Mouse (Mus musculus): ENCODE data around the gene Ilk. TPM values are rescaled to one million over a fixed set of nuclear protein-coding genes. Genes with fewer than 3 reads are reported as not detected.

Gene Ilk
- total and polyA plus RNA-seq, 3 experiments, result 32.4 to 51.1 (median 42.6) TPM

- H3K79me2 ChIP-seq (replicated peaks; ENCODE audit: control insufficient read depth, extremely low read depth, insufficient read depth, poor library complexity, severe bottlenecking), result no peaks in the 10 kb centered on the region
- H3K9ac ChIP-seq (ENCODE audit: insufficient read depth, low read depth), result no peak overlapping the region
- H3K4me1 ChIP-seq (ENCODE audit: control insufficient read depth in 1 of 2, insufficient read depth in 2 of 2), result peaks cover 0 to 14% of the 10 kb centered on the region in 2 experiments; a peak in 3 of 4 replicates
- H3K27ac ChIP-seq (ENCODE audit: insufficient read depth, low read depth), result no peak overlapping the region
- H3K27me3 ChIP-seq (replicated peaks), result peaks cover 26% of the 10 kb centered on the region
- no peak overlapping the region for H3K4me2 ChIP-seq (ENCODE audit: insufficient read depth, low read depth, poor library complexity, severe bottlenecking)
- peaks cover 17 to 30% of the 10 kb centered on the region in 2 experiments for H3K36me3 ChIP-seq (replicated peaks in 1 of 2; ENCODE audit: control insufficient read depth in 1 of 2, insufficient read depth in 1 of 2, low read length in 1 of 2)
- DNase-seq (ENCODE audit: extremely low read depth), result no peak
- no peak for TF ChIP-seq RCOR1 (conservative IDR thresholded peaks at IDR 0.05; ENCODE audit: low read depth, low read length)
- no peak for TF ChIP-seq MAX (IDR thresholded peaks at IDR 0.05; ENCODE audit: low read length)
- TF ChIP-seq CHD1 (IDR thresholded peaks at IDR 0.05; ENCODE audit: low read depth, low read length), result no peak
- no peak for TF ChIP-seq ZC3H11A (IDR thresholded peaks at IDR 0.05; ENCODE audit: low read depth, low read length)
- no peak for TF ChIP-seq ZMIZ1 (IDR thresholded peaks at IDR 0.05; ENCODE audit: low read depth, low read length)
- no peak for TF ChIP-seq POLR2A (IDR thresholded peaks at IDR 0.05; ENCODE audit: low read depth, low read length)
- TF ChIP-seq IRF4 (IDR thresholded peaks at IDR 0.05; ENCODE audit: low read depth, low read length), result no peak
- TF ChIP-seq EP300 (IDR thresholded peaks at IDR 0.05; ENCODE audit: low read length), result no peak
- no peaks in the 10 kb centered on the region for H3K9me3 ChIP-seq (replicated peaks; ENCODE audit: low read length)
- dilution Hi-C loops (cut with MboI; ENCODE audit: extremely low pct_ligation_motif_present, extremely low pct_unique_long_range_greater_than_20kb, low sequenced_read_pairs), result no loop called here
- no peak overlapping the region for H3K4me3 ChIP-seq (replicated peaks in 1 of 3; ENCODE audit: low read depth in 2 of 3, low read length in 2 of 3, poor library complexity in 1 of 3)
- in situ Hi-C loops (cut with MboI; ENCODE audit: low pct_ligation_motif_present, low pct_unique_long_range_greater_than_20kb, low sequenced_read_pairs), result no loop called here
Observed at GRCm38 (mm10) chr7:105752716-105753115, 16.3 kb downstream of the Ilk start.

- in situ Hi-C loops (cut with MboI; ENCODE audit: low pct_ligation_motif_present, low pct_unique_long_range_greater_than_20kb, low sequenced_read_pairs) (no loop called here), dilution Hi-C loops (cut with MboI; ENCODE audit: extremely low pct_ligation_motif_present, extremely low pct_unique_long_range_greater_than_20kb, low sequenced_read_pairs) (no loop called here)
- Histone ChIP-seq H3K4me3 (replicated peaks in 1 of 3; ENCODE audit: low read depth in 2 of 3, low read length in 2 of 3, poor library complexity in 1 of 3) (no peak overlapping the region), H3K9me3 (replicated peaks; ENCODE audit: low read length) (no peaks in the 10 kb centered on the region), H3K9ac (ENCODE audit: insufficient read depth, low read depth) (no peak overlapping the region), H3K79me2 (replicated peaks; ENCODE audit: control insufficient read depth, extremely low read depth, insufficient read depth, poor library complexity, severe bottlenecking) (no peaks in the 10 kb centered on the region), H3K27me3 (replicated peaks) (peaks cover 31% of the 10 kb centered on the region), H3K27ac (ENCODE audit: insufficient read depth, low read depth) (no peak overlapping the region), H3K4me1 (ENCODE audit: control insufficient read depth in 1 of 2, insufficient read depth in 2 of 2) (peaks cover 0 to 14% of the 10 kb centered on the region in 2 experiments; a peak in 3 of 4 replicates), H3K36me3 (replicated peaks in 1 of 2; ENCODE audit: control insufficient read depth in 1 of 2, insufficient read depth in 1 of 2, low read length in 1 of 2) (peaks cover 14 to 24% of the 10 kb centered on the region in 2 experiments), H3K4me2 (ENCODE audit: insufficient read depth, low read depth, poor library complexity, severe bottlenecking) (no peak overlapping the region)
- no peak for TF ChIP-seq CHD1 (IDR thresholded peaks at IDR 0.05; ENCODE audit: low read depth, low read length)
- TF ChIP-seq ZC3H11A (IDR thresholded peaks at IDR 0.05; ENCODE audit: low read depth, low read length), result no peak
- no peak for DNase-seq (ENCODE audit: extremely low read depth)
Observed at GRCm38 (mm10) chr7:105753281-105753680, 16.9 kb downstream of the Ilk start.

- in situ Hi-C loops (cut with MboI; ENCODE audit: low pct_ligation_motif_present, low pct_unique_long_range_greater_than_20kb, low sequenced_read_pairs) (no loop called here), dilution Hi-C loops (cut with MboI; ENCODE audit: extremely low pct_ligation_motif_present, extremely low pct_unique_long_range_greater_than_20kb, low sequenced_read_pairs) (no loop called here)
- no peak overlapping the region for H3K4me2 ChIP-seq (ENCODE audit: insufficient read depth, low read depth, poor library complexity, severe bottlenecking)
- H3K36me3 ChIP-seq (replicated peaks in 1 of 2; ENCODE audit: control insufficient read depth in 1 of 2, insufficient read depth in 1 of 2, low read length in 1 of 2), result no peaks in the 10 kb centered on the region
- H3K27ac ChIP-seq (ENCODE audit: insufficient read depth, low read depth), result no peak overlapping the region
- H3K9me3 ChIP-seq (replicated peaks; ENCODE audit: low read length), result no peaks in the 10 kb centered on the region
- DNase-seq (ENCODE audit: extremely low read depth), result no peak
- H3K4me1 ChIP-seq (ENCODE audit: control insufficient read depth in 1 of 2, insufficient read depth in 2 of 2), result peaks cover 0 to 8% of the 10 kb centered on the region in 2 experiments; a peak in 2 of 4 replicates
- H3K79me2 ChIP-seq (replicated peaks; ENCODE audit: control insufficient read depth, extremely low read depth, insufficient read depth, poor library complexity, severe bottlenecking), result no peaks in the 10 kb centered on the region
- peaks cover 34% of the 10 kb centered on the region for H3K27me3 ChIP-seq (replicated peaks)
- H3K9ac ChIP-seq (ENCODE audit: insufficient read depth, low read depth), result no peak overlapping the region
- TF ChIP-seq TBP (conservative IDR thresholded peaks at IDR 0.05; ENCODE audit: low read depth, low read length), result no peak
- TF ChIP-seq SIN3A (IDR thresholded peaks at IDR 0.05; ENCODE audit: low read length), result no peak
- no peak overlapping the region for H3K4me3 ChIP-seq (replicated peaks in 1 of 3; ENCODE audit: low read depth in 2 of 3, low read length in 2 of 3, poor library complexity in 1 of 3)
Observed at GRCm38 (mm10) chr7:105761813-105762484, 25.6 kb downstream of the Ilk start.

All from CH12.LX (cell line).